Mouse (Mus musculus) heart, adult 2 months (tissue): Measurements from ENCODE around the gene Psma3.

Source experiments
- CTCF ChIP-seq: fragments of 200-600 bp; IDR thresholded peaks from 2 replicates; pipeline ENCODE4 v1.8.1; 2022; ENCODE audit warnings: antibody characterized with exemption, mild to moderate bottlenecking, moderate library complexity
- POLR2A ChIP-seq: fragments of 200-500 bp; IDR thresholded peaks from 2 replicates; pipeline ENCODE4 v1.6.1; 2011; ENCODE audit warnings: mild to moderate bottlenecking, low read depth, low read length, control low read depth; ENCODE audit not compliant: insufficient read depth

GRCm38 (mm10) chr12:71017827-71018226 lies 43.4 kb downstream of the Psma3 start:
- TF ChIP-seq POLR2A: no peak
- TF ChIP-seq CTCF: no peak
